Mouse (Mus musculus) limb, embryonic 12.5 days (tissue): Measurements from ENCODE around the gene Kcne3. TPM values are rescaled to one million over a fixed set of nuclear protein-coding genes. Genes with fewer than 3 reads are reported as not detected.
A peak's percentile ranks its signal among the peaks of the same experiment; 100 is the strongest.

ENCODE experiments used
- ATAC-seq: fragments of 200-750 bp; cut with Nextera tagmentation; 2 replicates; pipeline ENCODE4 v1.8.0; 2017; ENCODE audit warnings: low read depth, moderate TSS enrichment; ENCODE audit not compliant: insufficient number of reproducible peaks, insufficient read depth, low FRiP score, low TSS enrichment
- H3K27ac ChIP-seq: fragments of 300-500 bp; sonication (generic); 2 replicates; pipeline ENCODE4 v1.5.1; 2016; ENCODE audit warnings: mild to moderate bottlenecking, moderate library complexity
- H3K27me3 ChIP-seq: fragments of 300-500 bp; sonication (generic); 2 replicates; pipeline ENCODE4 v1.6.1; 2016; ENCODE audit warnings: mild to moderate bottlenecking, moderate library complexity
- H3K36me3 ChIP-seq: fragments of 300-500 bp; sonication (generic); 2 replicates; pipeline ENCODE4 v1.6.1; 2016; ENCODE audit warnings: mild to moderate bottlenecking, moderate library complexity
- H3K4me1 ChIP-seq: fragments of 300-500 bp; sonication (generic); replicated peaks from 2 replicates; pipeline ENCODE4 v1.6.1; 2016
- H3K4me2 ChIP-seq: fragments of 300-500 bp; sonication (generic); 2 replicates; pipeline ENCODE4 v1.6.1; 2016; ENCODE audit warnings: mild to moderate bottlenecking, moderate library complexity
- H3K4me3 ChIP-seq: fragments of 300-500 bp; sonication (generic); replicated peaks from 2 replicates; pipeline ENCODE4 v1.5.1; 2016; ENCODE audit warnings: mild to moderate bottlenecking
- H3K9ac ChIP-seq: fragments of 300-500 bp; sonication (generic); replicated peaks from 2 replicates; pipeline ENCODE4 v1.6.1; 2016; ENCODE audit warnings: mild to moderate bottlenecking, moderate library complexity
- H3K9me3 ChIP-seq: fragments of 300-500 bp; sonication (generic); 2 replicates; pipeline ENCODE4 v1.6.1; 2016; ENCODE audit warnings: mild to moderate bottlenecking, moderate library complexity
- WGBS: fragments of 180-500 bp; shearing (Covaris S2); methylation state at CpG from one replicate; pipeline ENCODE4 v1.1.7; 2016; 5-methylcytosine and 5-hydroxymethylcytosine counted together
- polyA plus RNA-seq: library from polyadenylated mRNA; unstranded; fragments of >200 nt; fragmentation: Nextera tagmentation; extraction: Ambion mirVana; gene quantifications from 2 replicates; pipeline ENCODE4 v1.2.1, GENCODE M21; 2016

Gene Kcne3
- polyA plus RNA-seq, 1 experiment from 2014 or later: 22.3 TPM

- Histone ChIP-seq H3K4me1 (peaks cover 5% of the 10 kb centered on the region), H3K36me3 (no peaks in the 10 kb centered on the region; the same call in 1 of the 2 replicates), H3K4me2 (peak within 1 kb of the TSS; percentile 82), H3K4me3 (peak within 1 kb of the TSS; percentile 83), H3K27me3 (no peaks in the 10 kb centered on the region), H3K9ac (peak within 1 kb of the TSS; percentile 89), H3K9me3 (no peaks in the 10 kb centered on the region), H3K27ac (peak within 1 kb of the TSS; percentile 99)
- ATAC-seq: peak; percentile 94
- WGBS: under 1% methylated on average over 78 of the region's 78 CpGs
Observed at GRCm38 (mm10) chr7:100159105-100159841, 17.0 kb upstream of the Kcne3 start, which contains the start of gene Lipt2. Gene Lipt2 (plus strand): TSS chr7:100159277.

- Histone ChIP-seq H3K4me2 (peak overlapping the region; percentile 82), H3K36me3 (no peaks in the 10 kb centered on the region; the same call in 1 of the 2 replicates), H3K4me1 (peaks cover 5% of the 10 kb centered on the region), H3K4me3 (peak overlapping the region; percentile 83), H3K27me3 (no peaks in the 10 kb centered on the region), H3K9me3 (no peaks in the 10 kb centered on the region), H3K9ac (peak overlapping the region; percentile 89), H3K27ac (peak overlapping the region; percentile 99)
- ATAC-seq: 0 out of 2 replicates have a peak, but pooled peaks have one; percentile 12
- WGBS: 77% methylated on average over 7 of the region's 7 CpGs
Observed at GRCm38 (mm10) chr7:100160006-100160405, 16.3 kb upstream of the Kcne3 start.

GRCm38 (mm10) chr7:100163506-100163905 lies 12.8 kb upstream of the Kcne3 start:
- WGBS: 78% methylated on average over 4 of the region's 4 CpGs
- no peaks in the 10 kb centered on the region for H3K27me3 ChIP-seq
- H3K4me2 ChIP-seq: no peak overlapping the region
- no peaks in the 10 kb centered on the region; the same call in 1 of the 2 replicates for H3K36me3 ChIP-seq
- no peak overlapping the region for H3K4me3 ChIP-seq
- H3K27ac ChIP-seq: no peak overlapping the region
- no peaks in the 10 kb centered on the region for H3K9me3 ChIP-seq
- no peak for ATAC-seq
- H3K9ac ChIP-seq: no peak overlapping the region
- peaks cover 5% of the 10 kb centered on the region for H3K4me1 ChIP-seq

GRCm38 (mm10) chr7:100168654-100169053 lies 7.6 kb upstream of the Kcne3 start:
- no peak for ATAC-seq
- no peaks in the 10 kb centered on the region for H3K9me3 ChIP-seq
- no peak overlapping the region for H3K4me3 ChIP-seq
- H3K9ac ChIP-seq: no peak overlapping the region
- H3K36me3 ChIP-seq: no peaks in the 10 kb centered on the region
- no peaks in the 10 kb centered on the region for H3K4me1 ChIP-seq
- no peak overlapping the region for H3K27ac ChIP-seq
- no peak overlapping the region for H3K4me2 ChIP-seq
- H3K27me3 ChIP-seq: 0 out of 2 replicates have a peak, but pooled peaks cover 2% of the 10 kb centered on the region
- 78% methylated on average over 11 of the region's 11 CpGs for WGBS

- Histone ChIP-seq H3K4me1 (no peaks in the 10 kb centered on the region), H3K27me3 (0 out of 2 replicates have a peak, but pooled peaks cover 2% of the 10 kb centered on the region), H3K36me3 (no peaks in the 10 kb centered on the region), H3K9ac (no peak overlapping the region), H3K27ac (no peak overlapping the region), H3K4me2 (no peak overlapping the region), H3K9me3 (no peaks in the 10 kb centered on the region), H3K4me3 (no peak overlapping the region)
- ATAC-seq: no peak
- 63% methylated on average over 4 of the region's 4 CpGs for WGBS
Observed at GRCm38 (mm10) chr7:100170756-100171155, 5.5 kb upstream of the Kcne3 start.

- Histone ChIP-seq H3K36me3 (no peaks in the 10 kb centered on the region), H3K27ac (no peak overlapping the region), H3K9me3 (no peaks in the 10 kb centered on the region), H3K4me2 (peak overlapping the region; percentile 62), H3K4me3 (peak overlapping the region; percentile 35), H3K9ac (0 out of 2 replicates have a peak overlapping the region, but pooled peaks have one; percentile 2), H3K27me3 (peaks cover 55% of the 10 kb centered on the region), H3K4me1 (peaks cover 10% of the 10 kb centered on the region)
- WGBS: 9% methylated on average over 30 of the region's 30 CpGs
- ATAC-seq: no peak
Observed at GRCm38 (mm10) chr7:100178016-100178890, 2.0 kb downstream of the Kcne3 start.

GRCm38 (mm10) chr7:100178891-100179233 lies 2.6 kb downstream of the Kcne3 start:
- H3K36me3 ChIP-seq: no peaks in the 10 kb centered on the region
- 0 out of 2 replicates have a peak overlapping the region, but pooled peaks have one; percentile 2 for H3K9ac ChIP-seq
- H3K4me1 ChIP-seq: peaks cover 10% of the 10 kb centered on the region
- no peaks in the 10 kb centered on the region for H3K9me3 ChIP-seq
- no peak for ATAC-seq
- H3K27ac ChIP-seq: no peak overlapping the region
- H3K4me2 ChIP-seq: peak overlapping the region; percentile 62
- H3K27me3 ChIP-seq: peaks cover 53% of the 10 kb centered on the region
- H3K4me3 ChIP-seq: peak overlapping the region; percentile 35
- WGBS: 3% methylated on average over 15 of the region's 15 CpGs

GRCm38 (mm10) chr7:100179394-100179793 lies 3.1 kb downstream of the Kcne3 start:
- H3K4me2 ChIP-seq: peak overlapping the region; percentile 62
- no peaks in the 10 kb centered on the region for H3K36me3 ChIP-seq
- ATAC-seq: no peak
- no peak overlapping the region for H3K9ac ChIP-seq
- WGBS: 66% methylated on average over 7 of the region's 7 CpGs
- H3K27ac ChIP-seq: no peak overlapping the region
- peak overlapping the region; percentile 35 for H3K4me3 ChIP-seq
- H3K9me3 ChIP-seq: no peaks in the 10 kb centered on the region
- peaks cover 10% of the 10 kb centered on the region for H3K4me1 ChIP-seq
- peaks cover 53% of the 10 kb centered on the region for H3K27me3 ChIP-seq

GRCm38 (mm10) chr7:100179836-100180407 lies 3.6 kb downstream of the Kcne3 start:
- no peak for ATAC-seq
- 70% methylated on average over 7 of the region's 7 CpGs for WGBS
- no peak overlapping the region for H3K4me2 ChIP-seq
- no peak overlapping the region for H3K4me3 ChIP-seq
- H3K27ac ChIP-seq: no peak overlapping the region
- H3K4me1 ChIP-seq: peaks cover 10% of the 10 kb centered on the region
- H3K36me3 ChIP-seq: no peaks in the 10 kb centered on the region
- H3K27me3 ChIP-seq: peaks cover 53% of the 10 kb centered on the region
- H3K9ac ChIP-seq: no peak overlapping the region
- H3K9me3 ChIP-seq: no peaks in the 10 kb centered on the region

GRCm38 (mm10) chr7:100181176-100181575 lies 4.9 kb downstream of the Kcne3 start:
- 84% methylated on average over 2 of the region's 2 CpGs for WGBS
- peaks cover 53% of the 10 kb centered on the region for H3K27me3 ChIP-seq

GRCm38 (mm10) chr7:100181614-100182013 lies 5.3 kb downstream of the Kcne3 start:
- H3K9ac ChIP-seq: no peak overlapping the region
- H3K4me2 ChIP-seq: no peak overlapping the region
- H3K27me3 ChIP-seq: peaks cover 52% of the 10 kb centered on the region
- no peak for ATAC-seq
- H3K9me3 ChIP-seq: no peaks in the 10 kb centered on the region
- H3K4me3 ChIP-seq: no peak overlapping the region
- H3K36me3 ChIP-seq: no peaks in the 10 kb centered on the region
- H3K27ac ChIP-seq: no peak overlapping the region
- peaks cover 10% of the 10 kb centered on the region for H3K4me1 ChIP-seq
- WGBS: 72% methylated on average over 3 of the region's 3 CpGs

More at GRCm38 (mm10) chr7:100181176-100181575, 4.9 kb downstream of the Kcne3 start:
- H3K4me1 ChIP-seq: peaks cover 10% of the 10 kb centered on the region
- H3K9ac ChIP-seq: no peak overlapping the region
- ATAC-seq: no peak
- H3K36me3 ChIP-seq: no peaks in the 10 kb centered on the region
- H3K4me2 ChIP-seq: no peak overlapping the region
- no peak overlapping the region for H3K27ac ChIP-seq
- no peaks in the 10 kb centered on the region for H3K9me3 ChIP-seq
- no peak overlapping the region for H3K4me3 ChIP-seq
